Mouse (Mus musculus) hindbrain, postnatal 0 days (tissue): Measurements from ENCODE around the gene Mknk1. TPM values are rescaled to one million over a fixed set of nuclear protein-coding genes. Genes with fewer than 3 reads are reported as not detected.

ENCODE experiments used
- ATAC-seq: fragments of 200-750 bp; cut with Nextera tagmentation; 2 replicates; pipeline ENCODE4 v1.8.0; 2017; ENCODE audit warnings: mild to moderate bottlenecking, moderate TSS enrichment, moderate library complexity
- DNase-seq: peaks from one replicate; pipeline ENCODE4 v3.0.0-alpha.2; 2015; ENCODE audit warnings: low spot score
- H3K27ac ChIP-seq: fragments of 300-500 bp; sonication (generic); 2 replicates; pipeline ENCODE4 v1.5.1; 2014; ENCODE audit warnings: mild to moderate bottlenecking
- H3K27me3 ChIP-seq: fragments of 300-500 bp; sonication (generic); 2 replicates; pipeline ENCODE4 v1.6.1; 2014; ENCODE audit warnings: low read length, mixed read lengths; ENCODE audit not compliant: insufficient read depth
- H3K36me3 ChIP-seq: fragments of 300-500 bp; sonication (generic); 2 replicates; pipeline ENCODE4 v1.6.1; 2014; ENCODE audit warnings: low read length, mixed read lengths; ENCODE audit not compliant: insufficient read depth
- H3K4me1 ChIP-seq: fragments of 300-500 bp; sonication (generic); 2 replicates; pipeline ENCODE4 v1.6.1; 2014; ENCODE audit warnings: antibody characterized with exemption, low read length, mixed read lengths; ENCODE audit not compliant: insufficient read depth
- H3K4me2 ChIP-seq: fragments of 300-500 bp; sonication (generic); 2 replicates; pipeline ENCODE4 v1.6.1; 2014; ENCODE audit warnings: low read depth, mild to moderate bottlenecking, low read length, moderate library complexity, mixed read lengths
- H3K4me3 ChIP-seq: fragments of 300-500 bp; sonication (generic); 2 replicates; pipeline ENCODE4 v1.5.1; 2014; ENCODE audit warnings: low read length
- H3K9ac ChIP-seq: fragments of 300-500 bp; sonication (generic); replicated peaks from 2 replicates; pipeline ENCODE4 v1.6.1; 2014; ENCODE audit warnings: mild to moderate bottlenecking, low read length, moderate library complexity, mixed read lengths
- H3K9me3 ChIP-seq: fragments of 300-500 bp; sonication (generic); 2 replicates; pipeline ENCODE4 v1.6.1; 2016; ENCODE audit warnings: low read length, mixed read lengths
- CTCF ChIP-seq: IDR thresholded peaks from 2 replicates; pipeline ENCODE4 v1.5.1; 2016; ENCODE audit warnings: antibody characterized with exemption, control low read depth, low read depth
- WGBS: fragments of 180-500 bp; shearing (Covaris S2); extraction: QIAGEN DNeasy Blood & Tissue Kit; methylation state at CpG from one replicate; pipeline ENCODE4 v1.1.7; 2014; 5-methylcytosine and 5-hydroxymethylcytosine counted together
- polyA plus RNA-seq: library from polyadenylated mRNA; unstranded; fragments of >200 nt; fragmentation: Nextera tagmentation; extraction: Ambion mirVana; gene quantifications from 2 replicates; pipeline ENCODE4 v1.2.1, GENCODE M21; 2015
- total RNA-seq: library from RNA; depleted of rRNA; stranded (reverse); fragments of >200 nt; gene quantifications from 2 replicates; pipeline ENCODE4 v1.2.3, GENCODE M21; 2014

Mknk1 gene
- total and polyA plus RNA-seq, 2 experiments from 2014 or later, result 18.4 to 24.5 TPM

DNA sequence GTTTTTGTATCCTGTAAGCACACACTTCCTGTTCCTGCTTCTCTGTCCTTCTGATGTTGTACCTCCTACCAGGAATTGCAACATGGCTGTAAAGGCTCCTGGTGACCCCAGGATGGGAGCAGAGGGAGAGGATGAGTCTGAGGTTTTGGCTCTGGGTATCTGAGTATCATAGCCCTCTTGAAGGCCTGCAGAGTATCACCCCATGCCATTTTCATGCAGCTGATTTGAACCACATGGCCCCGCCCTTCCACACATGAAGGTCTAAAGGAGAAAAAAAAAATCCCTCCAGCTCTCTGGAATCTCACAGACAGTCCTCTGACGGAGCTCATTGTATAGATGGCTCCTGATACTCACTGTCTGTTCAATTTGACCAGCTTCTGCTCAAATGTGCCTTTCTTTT is 11.1 kb downstream of the Mknk1 start:
- no peak overlapping the region for H3K4me2 ChIP-seq
- ATAC-seq (no peak), DNase-seq (no peak)
- TF ChIP-seq CTCF, result no peak
- no peaks in the 10 kb centered on the region for H3K9me3 ChIP-seq
- H3K27ac ChIP-seq, result no peak overlapping the region
- no peak overlapping the region for H3K4me3 ChIP-seq
- H3K9ac ChIP-seq, result no peak overlapping the region
- peaks cover 2% of the 10 kb centered on the region for H3K4me1 ChIP-seq
- H3K36me3 ChIP-seq, result no peaks in the 10 kb centered on the region
- 80% methylated on average over 2 of the region's 2 CpGs for WGBS
- H3K27me3 ChIP-seq, result no peaks in the 10 kb centered on the region

DNA sequence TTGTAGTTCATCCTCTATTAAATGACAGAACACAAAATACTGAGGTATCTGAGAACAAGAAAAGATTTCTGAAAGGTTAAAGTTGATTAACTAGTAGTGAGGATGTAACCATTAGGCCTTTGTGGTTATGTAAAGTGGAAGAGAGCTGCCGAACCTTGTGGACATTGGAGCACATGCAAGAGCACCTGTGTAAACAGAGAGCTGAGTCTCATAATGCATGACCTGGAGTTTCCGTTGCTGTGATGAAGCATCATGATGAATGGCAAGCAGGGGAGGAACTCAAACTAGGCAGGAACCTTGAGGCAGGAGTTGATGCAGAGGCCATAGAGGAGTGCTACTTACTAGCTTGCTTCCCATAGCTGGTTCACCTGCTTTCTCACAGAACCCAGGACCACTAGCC is 11.6 kb downstream of the Mknk1 start:
- Histone ChIP-seq H3K4me1 (peaks cover 7% of the 10 kb centered on the region), H3K27me3 (no peaks in the 10 kb centered on the region), H3K4me2 (no peak overlapping the region), H3K9ac (no peak overlapping the region), H3K9me3 (no peaks in the 10 kb centered on the region), H3K4me3 (no peak overlapping the region), H3K27ac (no peak overlapping the region), H3K36me3 (no peaks in the 10 kb centered on the region)
- 68% methylated on average over 2 of the region's 2 CpGs for WGBS
- TF ChIP-seq CTCF, result no peak
- no peak for DNase-seq
- no peak for ATAC-seq

DNA sequence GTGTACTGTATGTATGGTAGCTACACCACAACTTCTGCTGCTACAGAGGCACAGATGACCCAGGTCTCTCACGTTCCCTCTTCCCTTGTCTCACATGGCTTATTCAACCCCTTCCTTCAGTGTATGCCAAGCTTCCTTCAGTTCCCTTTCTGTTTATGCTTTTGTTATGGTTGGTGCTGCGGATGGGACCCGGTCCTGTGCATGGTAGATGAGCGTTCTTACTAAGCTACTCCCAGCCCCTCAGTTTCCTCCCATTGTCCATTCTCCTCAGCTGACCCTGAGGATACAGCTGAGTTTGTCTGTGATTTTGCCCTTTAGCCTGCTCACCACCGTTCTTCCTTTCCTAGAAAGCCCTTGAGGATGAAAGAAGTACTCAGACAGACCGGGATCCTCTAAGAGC is 12.6 kb downstream of the Mknk1 start:
- Histone ChIP-seq H3K9me3 (no peaks in the 10 kb centered on the region), H3K36me3 (no peaks in the 10 kb centered on the region), H3K9ac (no peak overlapping the region), H3K4me2 (no peak overlapping the region), H3K4me1 (peaks cover 12% of the 10 kb centered on the region), H3K27ac (no peak overlapping the region), H3K4me3 (no peak overlapping the region), H3K27me3 (no peaks in the 10 kb centered on the region)
- ATAC-seq, result no peak
- no peak for DNase-seq
- 85% methylated on average over 6 of the region's 6 CpGs for WGBS
- no peak for TF ChIP-seq CTCF

DNA sequence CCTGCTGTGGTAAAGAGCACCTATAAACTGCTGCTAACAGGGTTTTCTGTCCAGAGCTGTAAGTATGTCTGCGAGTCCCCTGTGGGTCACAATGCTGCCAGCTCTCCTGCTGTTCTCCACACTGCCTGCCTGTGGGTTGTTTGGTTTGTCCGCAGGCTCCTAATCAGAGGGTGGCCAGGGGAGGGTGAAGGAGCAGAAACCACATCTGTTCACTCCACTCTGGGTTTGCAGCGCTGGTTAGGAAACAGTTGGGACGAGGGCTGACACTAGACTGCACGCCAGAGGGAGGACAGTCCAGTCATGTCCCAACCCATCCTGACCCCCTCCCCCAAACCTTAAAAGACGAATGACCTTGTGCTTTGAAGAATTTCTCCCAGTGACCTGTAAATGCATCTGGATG is 16.1 kb downstream of the Mknk1 start:
- Histone ChIP-seq H3K27me3 (no peaks in the 10 kb centered on the region), H3K4me3 (no peak overlapping the region), H3K4me1 (peaks cover 12% of the 10 kb centered on the region), H3K36me3 (no peaks in the 10 kb centered on the region), H3K4me2 (no peak overlapping the region), H3K9ac (no peak overlapping the region), H3K9me3 (no peaks in the 10 kb centered on the region), H3K27ac (peak overlapping the region; percentile 16; the same call in 1 of the 2 replicates)
- DNase-seq, result no peak
- 42% methylated on average over 6 of the region's 6 CpGs for WGBS
- TF ChIP-seq CTCF, result no peak
- ATAC-seq, result no peak

DNA sequence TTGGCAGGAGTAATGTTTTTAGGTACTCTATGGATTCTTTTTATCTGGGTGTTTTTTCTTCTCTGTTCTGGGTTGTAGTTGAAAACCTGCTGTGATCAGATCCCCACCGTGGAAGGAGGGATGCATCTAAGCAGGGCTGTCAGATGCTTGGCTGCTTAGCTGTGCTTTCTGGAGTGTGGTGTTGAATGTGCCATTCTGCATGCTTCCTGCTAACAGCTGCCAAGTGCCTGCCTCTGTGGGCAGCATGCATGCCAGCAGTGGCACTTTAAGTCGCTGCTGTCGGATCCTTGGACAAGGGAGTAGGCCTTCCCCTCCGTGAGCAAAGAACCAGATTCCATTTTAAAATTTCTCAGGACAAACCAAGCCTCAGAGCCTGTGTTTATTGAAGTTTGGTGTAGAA is 16.6 kb downstream of the Mknk1 start:
- DNase-seq, result peak; percentile 71
- no peak for TF ChIP-seq CTCF
- H3K4me1 ChIP-seq, result peaks cover 12% of the 10 kb centered on the region
- no peaks in the 10 kb centered on the region for H3K36me3 ChIP-seq
- no peak overlapping the region; the same call in 1 of the 2 replicates for H3K27ac ChIP-seq
- no peak overlapping the region for H3K4me2 ChIP-seq
- H3K9me3 ChIP-seq, result no peaks in the 10 kb centered on the region
- ATAC-seq, result peak; percentile 62; the same call in 1 of the 2 replicates
- H3K27me3 ChIP-seq, result no peaks in the 10 kb centered on the region
- no peak overlapping the region for H3K4me3 ChIP-seq
- 20% methylated on average over 4 of the region's 4 CpGs for WGBS
- no peak overlapping the region for H3K9ac ChIP-seq

DNA sequence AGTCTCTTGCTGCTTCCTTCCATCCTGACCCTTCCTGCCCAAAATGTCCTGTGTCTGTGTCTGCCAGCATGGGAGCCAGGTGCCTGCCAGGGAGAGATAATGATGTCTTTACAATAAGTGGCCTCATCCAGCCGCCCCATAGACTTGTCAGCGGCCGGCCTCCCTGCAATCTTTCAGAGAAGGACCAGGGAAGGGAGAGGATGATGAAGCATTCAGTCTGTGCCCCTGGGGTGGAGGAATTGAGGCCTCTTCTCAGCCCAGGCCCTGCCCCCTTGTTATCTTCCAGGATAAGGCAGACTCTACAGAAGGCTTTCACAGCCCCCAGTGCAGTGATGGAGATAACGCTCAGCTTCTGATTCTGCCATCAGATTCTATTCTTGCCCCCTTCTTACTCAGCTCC is 17.3 kb downstream of the Mknk1 start:
- ATAC-seq, result no peak
- no peak for TF ChIP-seq CTCF
- Histone ChIP-seq H3K27ac (no peak overlapping the region), H3K4me3 (no peak overlapping the region), H3K4me1 (peaks cover 12% of the 10 kb centered on the region), H3K36me3 (0 out of 2 replicates have a peak, but pooled peaks cover 3% of the 10 kb centered on the region), H3K27me3 (no peaks in the 10 kb centered on the region), H3K9me3 (no peaks in the 10 kb centered on the region), H3K4me2 (no peak overlapping the region), H3K9ac (no peak overlapping the region)
- WGBS, result 38% methylated on average over 4 of the region's 4 CpGs
- no peak for DNase-seq

DNA sequence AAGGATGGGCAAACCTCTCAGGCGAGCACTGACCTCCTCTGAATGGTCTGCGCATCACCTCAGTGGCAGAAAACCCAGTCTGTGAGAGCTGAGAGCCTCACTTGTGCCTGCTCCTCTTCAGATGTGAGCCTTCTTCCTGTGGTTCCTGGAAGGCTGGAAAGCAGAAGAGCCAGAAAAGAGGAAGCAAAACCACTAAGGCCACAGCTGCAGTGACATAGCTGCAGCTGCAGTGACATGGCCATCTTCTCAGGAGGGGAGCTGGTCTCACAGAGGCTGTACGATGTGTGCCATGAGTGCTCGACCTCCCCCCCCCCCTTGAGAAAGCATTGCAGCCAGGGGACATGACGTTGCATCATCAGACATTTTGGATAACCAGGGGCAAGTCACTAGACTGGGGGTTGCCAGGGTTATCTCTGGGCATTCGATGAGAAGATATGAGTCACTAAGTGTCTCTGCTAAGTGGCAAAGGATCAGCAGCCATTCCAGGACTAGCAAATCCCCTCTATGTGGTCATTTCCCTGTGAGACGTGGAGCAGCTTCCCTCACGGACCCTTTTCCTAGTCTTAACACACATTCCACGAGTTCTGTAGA is 18.4 kb downstream of the Mknk1 start:
- H3K4me2 ChIP-seq, result no peak overlapping the region
- DNase-seq (no peak), ATAC-seq (no peak)
- TF ChIP-seq CTCF, result no peak
- 0 out of 2 replicates have a peak, but pooled peaks cover 5% of the 10 kb centered on the region for H3K36me3 ChIP-seq
- H3K27ac ChIP-seq, result no peak overlapping the region
- H3K9me3 ChIP-seq, result no peaks in the 10 kb centered on the region
- H3K9ac ChIP-seq, result no peak overlapping the region
- no peaks in the 10 kb centered on the region for H3K27me3 ChIP-seq
- no peak overlapping the region for H3K4me3 ChIP-seq
- peaks cover 12% of the 10 kb centered on the region for H3K4me1 ChIP-seq
- 79% methylated on average over 9 of the region's 9 CpGs for WGBS
